Mouse (Mus musculus): ENCODE data around the gene Kdm4b. TPM values are rescaled to one million over a fixed set of nuclear protein-coding genes. Genes with fewer than 3 reads are reported as not detected.
A peak's percentile ranks its signal among the peaks of the same experiment; 100 is the strongest.

Gene Kdm4b
- total RNA-seq, 2 experiments from 2014 or later: 35.0 to 41.8 TPM

GRCm38 (mm10) chr17:56387612-56388011 lies 61.8 kb downstream of the Kdm4b start:
- DNase-seq: no peak

- DNase-seq: no peak
Measured at GRCm38 (mm10) chr17:56393238-56393637, 67.4 kb downstream of the Kdm4b start.

- DNase-seq: peak; percentile 49
Measured at GRCm38 (mm10) chr17:56393889-56394288, 68.0 kb downstream of the Kdm4b start.

DNA sequence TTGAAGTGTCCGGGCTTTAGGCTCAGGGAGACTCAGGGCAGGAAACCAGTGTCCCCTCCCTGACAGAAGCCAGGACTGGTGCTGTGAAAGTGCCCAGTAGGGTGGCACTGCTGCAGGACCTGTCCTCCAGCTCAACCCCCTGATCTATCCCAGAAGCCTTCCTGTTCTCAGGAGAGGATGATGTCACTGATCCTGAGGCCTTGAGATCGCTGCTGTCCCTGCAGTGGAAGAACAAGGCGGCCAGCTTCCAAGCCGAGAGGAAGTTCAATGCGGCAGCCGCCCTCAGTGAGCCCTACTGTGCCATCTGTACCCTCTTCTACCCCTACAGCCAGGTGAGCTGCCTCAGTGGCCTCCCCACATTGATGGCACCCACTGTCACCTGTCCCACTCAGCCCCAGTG lies 70.2 kb downstream of the Kdm4b start:
- peak; percentile 53 for DNase-seq

DNA sequence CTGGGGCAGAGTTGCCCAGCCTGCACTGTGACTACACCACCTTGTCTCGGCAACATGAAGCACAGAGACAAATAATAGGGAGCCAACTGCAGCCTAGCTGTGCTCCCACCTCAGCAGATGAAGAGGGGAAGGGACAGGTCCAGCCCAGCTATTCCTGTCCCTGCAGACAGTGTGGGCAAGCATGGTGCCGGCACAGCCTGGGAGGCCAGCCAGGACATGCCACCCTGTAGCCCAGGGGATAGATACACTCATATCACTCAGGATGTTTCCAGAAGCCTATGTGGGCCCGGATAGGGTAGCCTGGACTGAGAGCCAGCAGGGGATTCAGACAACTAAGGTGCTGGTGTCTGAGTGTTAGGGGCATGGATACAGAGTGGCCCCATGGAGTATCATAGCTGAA lies 74.4 kb downstream of the Kdm4b start:
- DNase-seq: no peak

- peak; percentile 71 for DNase-seq
Measured at GRCm38 (mm10) chr17:56401051-56401521, 75.2 kb downstream of the Kdm4b start.

GRCm38 (mm10) chr17:56405341-56405740 lies 79.5 kb downstream of the Kdm4b start:
- peak; percentile 60 for DNase-seq

- DNase-seq: peak; percentile 45
Measured at GRCm38 (mm10) chr17:56405856-56406840, 80.3 kb downstream of the Kdm4b start.

GRCm38 (mm10) chr17:56406878-56407277 lies 81.0 kb downstream of the Kdm4b start:
- DNase-seq: no peak

GRCm38 (mm10) chr17:56407379-56407778 lies 81.5 kb downstream of the Kdm4b start:
- no peak for DNase-seq

DNA sequence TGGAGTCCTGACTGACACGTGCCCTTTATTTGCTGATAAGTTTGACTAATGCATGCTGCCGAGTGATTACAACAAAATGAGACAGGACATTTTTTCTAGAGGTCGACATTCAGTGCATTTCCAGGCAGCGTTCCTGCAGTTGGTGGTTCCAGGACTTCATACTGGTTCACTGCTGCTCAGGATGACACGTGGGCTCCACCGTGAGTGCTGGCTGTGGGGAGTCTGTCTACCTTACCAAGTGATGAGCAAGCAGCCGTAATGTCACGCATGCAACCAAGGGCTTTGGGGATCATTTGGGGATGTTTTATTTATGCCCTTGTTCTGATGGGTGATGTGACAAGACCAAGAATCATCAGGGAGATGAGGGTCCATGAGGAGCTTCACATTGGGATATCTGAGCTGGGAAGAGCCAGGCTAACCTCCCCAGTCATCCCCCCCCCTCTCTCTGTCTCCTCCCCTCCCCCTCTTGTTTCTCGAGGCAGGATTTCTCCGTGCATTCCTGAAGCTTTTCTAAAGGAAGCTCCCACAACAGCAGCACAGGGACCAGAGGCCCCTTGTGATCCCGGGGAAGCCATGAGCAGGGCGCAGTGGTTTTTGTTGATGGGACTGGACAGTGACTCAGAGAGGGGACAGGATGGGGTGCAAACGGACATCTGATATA lies 83.2 kb downstream of the Kdm4b start:
- DNase-seq: no peak

- peak; percentile 49 for DNase-seq
Measured at GRCm38 (mm10) chr17:56409759-56410158, 83.9 kb downstream of the Kdm4b start.

DNA sequence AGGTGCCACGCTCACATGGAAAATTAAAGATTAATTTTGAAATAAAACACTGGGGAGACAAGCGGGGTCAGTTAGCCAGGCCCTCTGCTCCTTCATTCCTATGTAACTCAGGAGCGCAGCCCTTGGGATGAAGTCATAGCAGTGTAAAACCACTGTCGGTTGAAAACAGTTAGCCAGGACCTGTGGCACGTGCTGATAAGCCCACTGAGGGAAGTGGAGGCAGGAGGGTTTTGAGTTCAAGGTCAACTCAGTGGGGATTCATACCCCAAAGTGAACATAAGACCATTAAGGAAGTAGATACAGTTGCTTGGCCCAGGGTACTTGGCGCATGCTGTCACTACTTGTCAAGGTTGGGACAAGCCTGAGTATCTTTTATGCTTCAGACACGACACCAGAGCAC lies 85.6 kb downstream of the Kdm4b start:
- DNase-seq: no peak

GRCm38 (mm10) chr17:56413113-56413512 lies 87.3 kb downstream of the Kdm4b start:
- DNase-seq: peak; percentile 56

DNA sequence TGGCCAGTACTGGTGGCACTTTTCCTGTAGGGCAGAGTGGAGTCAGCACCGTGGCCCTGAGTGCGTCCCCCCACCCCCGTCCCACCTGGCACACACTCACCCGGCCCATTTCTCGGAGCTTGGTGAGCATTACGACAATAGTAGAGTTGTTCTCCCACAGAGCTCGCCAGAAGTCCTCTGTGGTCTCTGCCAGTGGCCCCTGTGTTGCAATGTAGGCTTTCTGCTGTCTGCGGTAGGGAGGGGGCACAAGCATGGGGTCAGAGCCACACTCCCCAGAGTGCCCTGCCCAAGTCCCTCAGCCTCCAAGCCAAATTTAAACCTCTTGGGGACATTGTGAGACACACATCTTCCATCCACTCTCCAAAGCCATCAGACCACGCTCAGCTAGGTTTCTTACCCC lies 88.9 kb downstream of the Kdm4b start:
- DNase-seq: no peak

DNA sequence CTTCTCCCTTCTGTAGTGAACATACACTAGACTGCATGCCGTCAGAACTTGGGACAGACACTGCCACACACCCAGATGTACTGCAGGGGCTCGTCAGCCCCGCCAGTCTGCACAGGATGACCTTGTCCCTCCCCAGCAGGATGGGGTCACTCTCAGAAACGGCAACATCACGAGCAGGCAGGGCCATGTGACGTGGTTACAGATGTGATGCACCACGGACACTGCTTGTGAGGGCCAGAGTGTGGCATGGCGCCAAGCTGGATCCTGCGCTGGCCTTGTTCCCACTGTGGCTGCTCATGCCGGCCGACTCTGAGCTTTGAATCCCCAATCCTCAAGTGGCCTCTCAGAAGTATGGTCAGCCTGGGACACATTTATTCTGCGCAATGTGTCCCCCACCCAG lies 92.4 kb downstream of the Kdm4b start:
- DNase-seq: peak; percentile 87

- no peak for DNase-seq
Measured at GRCm38 (mm10) chr17:56420022-56420421, 94.2 kb downstream of the Kdm4b start.

DNA sequence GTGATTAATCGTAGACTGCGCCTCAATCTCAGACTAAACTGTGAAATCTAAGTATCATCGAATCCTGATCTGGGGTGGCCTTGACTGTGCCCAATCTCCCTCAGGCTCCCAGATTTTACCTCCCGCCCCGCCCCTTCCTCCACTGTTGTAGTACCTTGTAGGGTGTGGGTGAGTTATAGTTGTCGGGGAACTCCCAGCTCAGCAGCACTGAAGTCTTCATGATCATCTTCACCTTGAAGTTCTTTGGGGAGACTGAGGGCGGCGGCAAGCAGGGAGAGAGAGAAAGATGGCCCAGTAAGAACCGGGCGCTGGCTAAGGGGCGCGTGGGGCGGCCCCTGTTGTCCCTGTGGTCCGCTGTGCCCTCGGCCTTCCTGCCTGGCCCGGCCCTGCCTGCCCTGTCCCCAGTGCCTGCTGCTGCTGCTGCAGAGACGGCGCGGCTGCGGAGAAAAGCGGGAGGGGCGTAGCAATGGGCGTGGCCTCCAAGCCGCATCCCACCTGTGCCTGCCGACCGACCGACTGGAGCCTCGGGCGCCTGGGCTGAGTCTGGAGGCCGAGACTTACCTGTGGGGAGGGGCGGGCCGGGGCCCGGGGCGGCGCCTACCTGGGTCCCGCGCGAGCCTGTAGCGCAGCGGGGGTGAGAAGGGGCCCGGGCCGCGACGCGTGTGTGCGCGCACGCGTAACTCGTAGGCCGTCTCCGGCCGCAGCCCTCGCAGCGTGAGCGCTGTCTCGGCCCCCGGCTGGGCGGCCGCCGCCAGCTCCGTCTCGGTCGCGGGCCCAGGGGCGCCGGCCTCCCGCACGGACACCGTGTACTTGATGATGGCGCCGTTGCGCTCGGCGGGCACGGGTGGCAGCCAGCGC lies 99.1 kb downstream of the Kdm4b start:
- DNase-seq: peak; percentile 66

- peak; percentile 93 for DNase-seq
Measured at GRCm38 (mm10) chr17:56425584-56425914, 99.7 kb downstream of the Kdm4b start.

DNA sequence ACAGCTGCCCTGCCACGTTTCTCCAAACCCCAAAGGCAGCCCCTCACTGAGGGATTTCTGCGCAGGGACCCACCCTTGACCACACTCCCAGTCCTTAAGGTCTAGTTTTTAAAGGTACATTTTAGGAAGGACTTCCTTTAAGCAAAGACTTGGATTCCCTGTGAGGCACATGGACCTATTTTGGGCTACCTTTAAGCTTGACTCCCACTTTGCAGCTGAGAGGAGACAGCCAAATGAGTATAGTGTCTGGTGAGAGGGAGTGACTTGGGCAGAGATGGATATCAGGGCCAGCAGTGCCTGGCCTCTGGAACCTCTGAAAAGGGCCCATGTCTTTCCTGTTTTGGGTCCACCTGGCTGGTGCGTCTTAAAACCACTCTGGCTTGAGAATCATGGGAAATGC lies 100.1 kb downstream of the Kdm4b start:
- no peak for DNase-seq

- no peak for DNase-seq
Measured at GRCm38 (mm10) chr17:56427857-56428256, 102.0 kb downstream of the Kdm4b start.

DNA sequence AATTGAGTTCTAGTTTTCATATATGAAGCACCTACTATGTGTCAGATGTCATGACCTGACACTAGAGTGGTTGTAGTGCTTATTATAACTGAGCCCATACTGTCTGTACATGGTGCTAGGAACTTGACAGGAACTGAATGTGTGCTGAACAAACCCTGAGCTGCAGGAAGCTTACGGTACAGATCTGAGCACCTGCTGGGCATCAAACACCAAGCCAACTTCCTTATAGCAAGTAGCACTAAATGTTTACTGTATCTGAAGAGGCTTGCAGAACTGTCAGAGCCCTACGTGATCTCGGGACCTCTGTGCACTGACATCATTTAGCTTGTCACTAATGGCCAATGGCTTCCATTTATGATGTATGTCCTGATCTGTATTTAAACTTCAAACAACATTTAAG lies 105.7 kb downstream of the Kdm4b start:
- no peak for DNase-seq

Data from adrenal gland, postnatal 10 days (tissue).